Comparison of ENCODE assay signal across 31 mouse cellular contexts in the genomic region with DNA sequence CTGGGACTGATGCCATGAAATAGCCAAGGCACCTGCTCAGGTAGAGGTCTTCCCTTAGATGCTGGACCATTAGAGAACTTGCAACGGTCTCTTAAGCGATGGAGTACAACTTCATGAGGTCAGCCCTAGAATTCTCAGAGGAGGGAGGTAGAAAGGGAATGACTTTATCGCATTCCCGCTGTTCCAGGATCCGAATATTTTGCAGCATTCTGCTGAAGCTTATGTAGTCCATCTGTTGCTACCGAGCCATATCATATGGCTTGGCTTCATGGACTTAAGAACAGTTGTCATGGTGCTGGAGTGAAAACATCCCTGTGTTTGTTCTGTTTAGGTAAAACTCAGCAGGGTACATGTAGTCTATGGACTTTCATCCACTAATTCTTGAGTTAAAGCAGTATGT.
A peak's percentile ranks its signal among the peaks of the same experiment; 100 is the strongest.
DNase-seq lines count a peak whose midpoint lies in the region; ATAC-seq and TF ChIP-seq lines count a peak whose summit lies in the region.
"Had no signal": no experiment of that assay in that cellular context is flagged by ENCODE, and none has a peak within 500 bp of the region (broad histone marks: within the 10 kb centered on the region; RNA-seq: fewer than 3 reads in every experiment).

No protein-coding gene starts in this region.

- H3K36me3 ChIP-seq in forebrain, postnatal 0 days (ENCODE audit: insufficient read depth): no peaks in the 10 kb centered on the region
- peaks cover 2% of the 10 kb centered on the region; the same call in 1 of the 2 replicates for H3K36me3 ChIP-seq in forebrain, embryonic 14.5 days (ENCODE audit: control insufficient read depth, insufficient read depth, low read length)
- H3K36me3 ChIP-seq: forebrain, embryonic 15.5 days; heart, embryonic 10.5 days; heart, embryonic 15.5 days; hindbrain, embryonic 13.5 days; midbrain, embryonic 13.5 days had no signal

- no peak overlapping the region for H3K4me3 ChIP-seq in forebrain, postnatal 0 days (ENCODE audit: low read depth, low read length)
- no peak overlapping the region for H3K4me3 ChIP-seq in forebrain, embryonic 14.5 days (ENCODE audit: low read depth, low read length)
- H3K4me3 ChIP-seq: forebrain, embryonic 15.5 days; heart, embryonic 10.5 days; heart, embryonic 15.5 days; hindbrain, embryonic 13.5 days; left cerebral cortex, adult 2 months; midbrain, embryonic 13.5 days had no signal

- no peaks in the 10 kb centered on the region for H3K27me3 ChIP-seq in forebrain, postnatal 0 days (ENCODE audit: insufficient read depth, low read length)
- H3K27me3 ChIP-seq in forebrain, embryonic 14.5 days (replicated peaks; ENCODE audit: control insufficient read depth, insufficient read depth, low read length): no peaks in the 10 kb centered on the region
- H3K27me3 ChIP-seq: forebrain, embryonic 15.5 days; heart, embryonic 15.5 days; hindbrain, embryonic 13.5 days; midbrain, embryonic 13.5 days had no signal

- ATAC-seq in forebrain, postnatal 0 days: peak; percentile 70
- ATAC-seq in forebrain, embryonic 14.5 days: no peak
- ATAC-seq: CD4-positive, CD25-positive, alpha-beta regulatory T cell, adult 4 months; forebrain, embryonic 15.5 days; intestine, embryonic 16.5 days; midbrain, embryonic 13.5 days had no signal

- no peak overlapping the region for H3K27ac ChIP-seq in forebrain, postnatal 0 days (ENCODE audit: low read depth, low read length)
- H3K27ac ChIP-seq in forebrain, embryonic 14.5 days (ENCODE audit: low read depth, low read length): no peak overlapping the region
- H3K27ac ChIP-seq: forebrain, embryonic 15.5 days; heart, embryonic 10.5 days; heart, embryonic 15.5 days; hindbrain, embryonic 13.5 days; kidney, postnatal 0 days; left cerebral cortex, adult 2 months; liver, embryonic 14.5 days; macrophage; midbrain, embryonic 13.5 days had no signal

- no peaks in the 10 kb centered on the region for H3K9me3 ChIP-seq in forebrain, postnatal 0 days (ENCODE audit: low read length)
- H3K9me3 ChIP-seq in forebrain, embryonic 14.5 days (replicated peaks; ENCODE audit: control insufficient read depth, low read length): no peaks in the 10 kb centered on the region
- H3K9me3 ChIP-seq: forebrain, embryonic 15.5 days; heart, embryonic 10.5 days; heart, embryonic 15.5 days; hindbrain, embryonic 13.5 days; midbrain, embryonic 13.5 days had no signal

- intact Hi-C loops in left cerebral cortex, postnatal 14 days (cut with DNase I): no loop called here

- no peak overlapping the region for H3K4me2 ChIP-seq in forebrain, postnatal 0 days (ENCODE audit: low read depth)
- H3K4me2 ChIP-seq in forebrain, embryonic 14.5 days (ENCODE audit: low read length): no peak overlapping the region
- H3K4me2 ChIP-seq: forebrain, embryonic 15.5 days; heart, embryonic 15.5 days; hindbrain, embryonic 13.5 days; midbrain, embryonic 13.5 days had no signal

- 77% methylated on average over 6 of the region's 6 CpGs for WGBS in forebrain, postnatal 0 days
- 94% methylated on average over 6 of the region's 6 CpGs for WGBS in forebrain, embryonic 14.5 days

- H3K9ac ChIP-seq in forebrain, postnatal 0 days: no peak overlapping the region
- H3K9ac ChIP-seq in forebrain, embryonic 14.5 days (ENCODE audit: low read length): no peak overlapping the region
- H3K9ac ChIP-seq: forebrain, embryonic 15.5 days; heart, embryonic 15.5 days; hindbrain, embryonic 13.5 days; liver, embryonic 14.5 days; midbrain, embryonic 13.5 days had no signal

- H3K4me1 ChIP-seq in forebrain, postnatal 0 days (ENCODE audit: insufficient read depth): no peaks in the 10 kb centered on the region
- H3K4me1 ChIP-seq in forebrain, embryonic 14.5 days (ENCODE audit: control insufficient read depth, insufficient read depth, low read length): no peaks in the 10 kb centered on the region
- H3K4me1 ChIP-seq: forebrain, embryonic 15.5 days; heart, embryonic 10.5 days; hindbrain, embryonic 13.5 days; midbrain, embryonic 13.5 days had no signal

- DNase-seq in cerebellum, adult 18-20 months: peak; percentile 23 to 29
- DNase-seq in cerebellum, adult 11 months: no peak
- DNase-seq in forebrain, postnatal 0 days: peak; percentile 58
- no peak for DNase-seq in forebrain, embryonic 14.5 days (ENCODE audit: low spot score)
- peak; percentile 9 to 37 for DNase-seq in left cerebral cortex, postnatal 14 days (ENCODE audit: low spot score in 2 of 2)
- DNase-seq in left cerebral cortex, adult 8-10 months (ENCODE audit: low spot score in 2 of 2): no peak
- DNase-seq in brain, embryonic 18.5 days (ENCODE audit: low read depth, low spot score): peak; percentile 16
- no peak for DNase-seq in natural killer cell, adult 2 months (ENCODE audit: low spot score in 2 of 2)
- DNase-seq: adrenal gland, postnatal 14 days; gastrocnemius, postnatal 25 days; heart, postnatal 4 days; kidney, adult 8-10 months; kidney, postnatal 4 days; liver; lung, adult 2 months; lung, postnatal 10 days; retina, postnatal 1 day; spleen, adult 18-20 months; thymus, adult 18-20 months; thymus, postnatal 25 days had no signal

- no peak for TF ChIP-seq CTCF in forebrain, postnatal 0 days (IDR thresholded peaks at IDR 0.05; ENCODE audit: low read depth)

Comparison
In these comparisons a context has a peak if more than half of its experiments do, and no peak if none do; other contexts are left out.
1. DNase-seq: peak in cerebellum, adult 18-20 months (2 of 2), forebrain, postnatal 0 days (single experiment), left cerebral cortex, postnatal 14 days (2 of 2) and brain, embryonic 18.5 days (single experiment); none in cerebellum, adult 11 months (single experiment), forebrain, embryonic 14.5 days (single experiment), left cerebral cortex, adult 8-10 months (0 of 2) and natural killer cell, adult 2 months (0 of 2).